Mouse (Mus musculus): ENCODE results near the gene Fbxw21. TPM values are rescaled to one million over a fixed set of nuclear protein-coding genes. Genes with fewer than 3 reads are reported as not detected.
A peak's percentile ranks its signal among the peaks of the same experiment; 100 is the strongest.

Fbxw21 gene
- total RNA-seq, 2 experiments from 2014 or later: not detected

GRCm38 (mm10) chr9:109105011-109105410, 56.8 kb downstream of the Fbxw21 start:
- DNase-seq (ENCODE audit: low spot score in 2 of 2): peak in 1 of 2 experiments; percentile 58
- no peak for TF ChIP-seq CTCF (conservative IDR thresholded peaks at IDR 0.05)
- no peak overlapping the region for H3K4me3 ChIP-seq
- H3K27ac ChIP-seq: peak overlapping the region; percentile 51; the same call in 1 of the 2 replicates

DNA sequence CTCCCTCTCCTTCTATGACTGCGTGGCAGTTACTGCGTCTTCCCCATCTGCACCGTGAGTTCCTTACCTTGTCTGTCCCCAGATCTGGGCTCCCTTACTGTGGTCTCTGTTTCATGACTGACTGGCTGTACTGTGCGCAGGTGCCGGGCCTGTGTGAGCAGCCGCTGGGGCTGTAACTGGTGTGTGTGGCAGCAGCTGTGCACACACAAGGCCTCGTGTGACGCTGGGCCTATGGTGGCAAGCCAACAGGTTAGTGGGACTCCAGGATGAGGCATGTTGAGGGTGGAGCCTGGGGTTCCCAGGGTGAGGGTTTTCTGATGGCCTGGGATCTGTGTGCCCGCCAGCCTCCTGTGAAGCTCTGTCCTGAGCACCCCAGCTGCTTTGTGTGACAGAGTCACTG, 57.8 kb downstream of the Fbxw21 start:
- no peak for TF ChIP-seq CTCF (conservative IDR thresholded peaks at IDR 0.05)
- no peak for DNase-seq (ENCODE audit: low spot score in 2 of 2)
- Histone ChIP-seq H3K27ac (no peak overlapping the region; the same call in 1 of the 2 replicates), H3K4me3 (no peak overlapping the region)

DNA sequence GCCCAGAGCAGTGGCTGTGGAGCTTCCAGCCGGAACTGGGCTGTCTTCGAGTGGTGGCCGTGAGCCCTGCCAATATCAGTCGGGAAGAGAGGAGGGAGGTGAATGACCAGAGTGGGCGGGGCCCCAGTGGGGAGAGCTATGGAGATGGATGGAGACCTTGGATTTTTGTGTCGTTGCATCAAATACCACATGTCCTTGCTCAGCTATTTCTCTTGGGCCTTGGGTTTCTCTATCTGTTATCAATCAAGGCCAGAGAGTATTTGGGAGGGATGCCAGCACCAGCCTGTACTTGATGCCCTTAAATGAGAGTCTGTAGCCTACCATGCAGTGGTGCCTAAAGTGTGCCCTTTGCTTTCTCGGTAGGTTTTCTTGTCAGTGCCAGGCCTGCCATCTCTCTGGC, 58.6 kb downstream of the Fbxw21 start:
- DNase-seq (ENCODE audit: low spot score in 2 of 2): no peak
- no peak overlapping the region for H3K4me3 ChIP-seq
- TF ChIP-seq CTCF (conservative IDR thresholded peaks at IDR 0.05): no peak
- 0 out of 2 replicates have a peak overlapping the region, but pooled peaks have one; percentile 18 for H3K27ac ChIP-seq

DNA sequence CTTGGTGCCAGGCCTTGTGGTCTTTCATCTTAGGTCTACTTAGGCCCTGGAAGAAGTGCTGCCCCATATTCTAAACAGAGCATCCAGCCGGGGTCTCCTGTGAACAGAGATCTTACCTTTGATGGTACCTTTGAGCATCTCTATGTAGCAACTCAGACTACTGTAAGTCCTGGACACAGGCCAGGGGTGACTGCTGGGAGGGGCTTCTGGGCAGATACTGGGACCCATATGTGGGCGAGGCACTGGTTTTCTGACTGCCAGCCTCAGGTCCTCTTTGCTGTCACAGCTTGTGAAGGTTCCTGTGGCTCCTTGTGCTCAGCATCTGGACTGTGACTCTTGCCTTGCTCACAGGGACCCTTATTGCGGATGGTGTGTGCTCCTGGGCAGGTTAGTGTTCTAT, 59.3 kb downstream of the Fbxw21 start:
- H3K27ac ChIP-seq: no peak overlapping the region
- no peak for TF ChIP-seq CTCF (conservative IDR thresholded peaks at IDR 0.05)
- DNase-seq (ENCODE audit: low spot score in 2 of 2): no peak
- H3K4me3 ChIP-seq: no peak overlapping the region

DNA sequence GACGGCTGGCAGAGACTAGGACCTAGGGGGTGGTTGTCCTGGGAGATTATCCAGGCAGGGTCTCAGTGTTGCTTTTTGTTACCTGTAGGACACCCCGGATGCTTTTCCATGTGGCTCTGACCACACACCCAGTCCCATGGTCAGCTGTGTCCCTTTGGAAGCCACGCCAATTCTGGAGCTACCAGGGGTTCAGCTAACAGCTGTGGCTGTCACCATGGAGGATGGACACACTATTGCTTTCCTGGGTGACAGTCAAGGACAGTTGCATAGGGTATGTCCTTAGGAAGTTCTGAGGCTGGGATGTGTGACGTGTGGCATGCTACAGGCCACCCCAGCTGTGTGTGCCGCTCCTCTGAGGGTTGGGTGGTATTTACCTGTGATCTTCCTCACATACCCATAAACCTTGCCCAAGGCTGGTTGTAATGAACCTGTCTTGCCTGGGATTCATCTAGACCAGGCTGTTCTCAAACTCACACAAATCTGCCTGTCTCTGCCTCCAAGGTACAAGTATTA, 59.9 kb downstream of the Fbxw21 start:
- no peak overlapping the region for H3K4me3 ChIP-seq
- no peak for DNase-seq (ENCODE audit: low spot score in 2 of 2)
- TF ChIP-seq CTCF (conservative IDR thresholded peaks at IDR 0.05): no peak
- no peak overlapping the region for H3K27ac ChIP-seq

DNA sequence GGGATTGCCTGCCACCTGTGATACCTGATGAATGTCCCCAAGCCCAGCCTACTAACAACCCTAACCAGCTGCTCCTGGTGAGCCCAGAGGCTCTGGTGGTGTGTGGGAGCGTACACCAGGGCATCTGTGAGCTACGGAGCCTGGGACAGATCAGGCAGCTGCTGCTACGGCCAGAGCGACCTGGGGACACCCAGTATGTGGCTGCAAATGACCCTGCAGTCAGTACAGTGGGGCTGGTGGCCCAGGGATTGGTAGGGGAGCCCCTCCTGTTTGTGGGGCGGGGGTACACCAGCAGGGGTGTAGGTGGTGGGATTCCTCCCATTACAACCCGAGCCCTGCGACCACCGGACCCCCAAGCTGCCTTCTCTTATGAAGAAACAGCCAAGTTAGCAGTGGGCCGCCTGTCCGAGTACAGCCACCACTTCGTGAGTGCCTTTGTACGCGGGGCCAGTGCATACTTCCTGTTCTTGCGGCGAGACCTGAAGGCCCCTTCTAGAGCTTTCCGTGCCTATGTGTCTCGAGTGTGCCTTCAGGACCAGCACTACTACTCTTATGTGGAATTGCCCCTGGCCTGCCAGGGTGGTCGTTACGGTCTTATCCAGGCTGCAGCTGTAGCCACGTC, 61.4 kb downstream of the Fbxw21 start:
- DNase-seq (ENCODE audit: low spot score in 2 of 2): no peak
- no peak overlapping the region for H3K4me3 ChIP-seq
- peak overlapping the region; percentile 39; the same call in 1 of the 2 replicates for H3K27ac ChIP-seq
- no peak for TF ChIP-seq CTCF (conservative IDR thresholded peaks at IDR 0.05)

DNA sequence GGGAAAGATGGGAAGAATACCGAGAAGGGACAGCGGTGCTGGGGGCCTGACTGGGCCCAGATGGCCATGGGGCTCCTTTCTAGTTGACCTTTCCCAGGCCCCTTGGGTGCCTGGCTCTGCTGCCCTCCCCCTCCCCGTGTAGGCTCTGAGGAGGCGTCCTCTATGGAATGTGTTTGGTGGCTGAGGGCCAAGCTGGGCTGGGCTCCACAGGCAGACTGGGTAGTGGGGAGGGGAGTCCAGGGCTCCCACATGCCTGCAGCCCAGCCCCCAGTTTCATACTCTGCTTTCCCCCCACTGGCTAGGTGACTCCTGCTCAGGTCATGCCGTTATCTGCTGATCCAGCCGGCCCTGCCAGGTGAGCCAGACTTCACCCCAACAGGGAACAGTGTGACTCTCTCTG, 62.9 kb downstream of the Fbxw21 start:
- DNase-seq (ENCODE audit: low spot score in 2 of 2): peak; percentile 48 to 49
- TF ChIP-seq CTCF (conservative IDR thresholded peaks at IDR 0.05): no peak
- H3K27ac ChIP-seq: peak overlapping the region; percentile 89
- H3K4me3 ChIP-seq: peak overlapping the region; percentile 35

DNA sequence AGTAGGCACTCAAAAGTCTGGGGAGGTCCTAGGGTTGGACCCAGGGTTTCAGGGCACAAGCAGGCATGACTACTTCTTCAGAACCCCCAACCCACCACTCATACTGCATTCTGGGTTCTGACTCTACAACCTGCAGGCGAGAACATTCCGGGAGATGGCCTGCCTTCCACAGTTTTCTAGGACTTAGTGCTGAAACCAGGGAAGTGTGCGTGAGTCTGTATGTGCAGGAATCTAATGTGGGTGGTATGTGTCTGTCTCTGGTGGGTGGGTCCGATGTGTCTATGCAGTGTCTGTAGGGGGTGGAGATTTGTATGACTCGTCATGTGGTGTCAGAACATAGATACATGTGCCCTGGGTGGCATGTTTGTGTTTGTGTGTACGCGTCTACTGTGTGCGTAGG, 63.5 kb downstream of the Fbxw21 start:
- Histone ChIP-seq H3K27ac (peak overlapping the region; percentile 89), H3K4me3 (peak overlapping the region; percentile 35)
- TF ChIP-seq CTCF (conservative IDR thresholded peaks at IDR 0.05): no peak
- no peak for DNase-seq (ENCODE audit: low spot score in 2 of 2)

GRCm38 (mm10) chr9:109097831-109098230, 64.0 kb downstream of the Fbxw21 start:
- DNase-seq (ENCODE audit: low spot score in 2 of 2): peak; percentile 74 to 89
- Histone ChIP-seq H3K27ac (peak overlapping the region; percentile 91), H3K4me3 (peak overlapping the region; percentile 35)
- TF ChIP-seq CTCF (conservative IDR thresholded peaks at IDR 0.05): peak; percentile 28

DNA sequence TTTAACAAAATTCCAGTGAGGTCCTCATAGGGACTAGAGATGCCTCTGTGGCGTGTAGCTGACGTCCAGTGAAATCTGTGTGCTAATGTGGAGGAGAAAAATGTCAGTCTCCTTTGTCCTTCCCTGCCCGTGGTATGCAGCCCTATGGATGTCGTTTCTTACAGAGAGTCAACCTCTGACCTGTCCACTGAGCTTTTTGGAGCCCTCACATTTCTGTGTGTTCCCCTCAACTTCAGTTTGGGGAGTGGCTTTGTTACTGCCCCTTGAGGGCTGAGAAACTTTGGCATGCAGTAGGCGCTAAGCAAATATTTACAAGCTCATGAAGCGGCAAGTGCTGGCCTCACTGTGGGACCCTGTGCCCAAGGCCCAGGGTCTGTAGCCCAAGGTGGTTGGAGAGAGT, 64.5 kb downstream of the Fbxw21 start:
- Histone ChIP-seq H3K27ac (peak overlapping the region; percentile 91), H3K4me3 (peak overlapping the region; percentile 83)
- TF ChIP-seq CTCF (conservative IDR thresholded peaks at IDR 0.05): no peak
- DNase-seq (ENCODE audit: low spot score in 2 of 2): no peak

GRCm38 (mm10) chr9:109096856-109097255, 65.0 kb downstream of the Fbxw21 start:
- no peak for TF ChIP-seq CTCF (conservative IDR thresholded peaks at IDR 0.05)
- H3K4me3 ChIP-seq: peak overlapping the region; percentile 83
- H3K27ac ChIP-seq: peak overlapping the region; percentile 91
- no peak for DNase-seq (ENCODE audit: low spot score in 2 of 2)

GRCm38 (mm10) chr9:109096251-109096661, 65.6 kb downstream of the Fbxw21 start:
- no peak for DNase-seq (ENCODE audit: low spot score in 2 of 2)
- Histone ChIP-seq H3K27ac (peak overlapping the region; percentile 91), H3K4me3 (peak overlapping the region; percentile 83)
- TF ChIP-seq CTCF (conservative IDR thresholded peaks at IDR 0.05): no peak

DNA sequence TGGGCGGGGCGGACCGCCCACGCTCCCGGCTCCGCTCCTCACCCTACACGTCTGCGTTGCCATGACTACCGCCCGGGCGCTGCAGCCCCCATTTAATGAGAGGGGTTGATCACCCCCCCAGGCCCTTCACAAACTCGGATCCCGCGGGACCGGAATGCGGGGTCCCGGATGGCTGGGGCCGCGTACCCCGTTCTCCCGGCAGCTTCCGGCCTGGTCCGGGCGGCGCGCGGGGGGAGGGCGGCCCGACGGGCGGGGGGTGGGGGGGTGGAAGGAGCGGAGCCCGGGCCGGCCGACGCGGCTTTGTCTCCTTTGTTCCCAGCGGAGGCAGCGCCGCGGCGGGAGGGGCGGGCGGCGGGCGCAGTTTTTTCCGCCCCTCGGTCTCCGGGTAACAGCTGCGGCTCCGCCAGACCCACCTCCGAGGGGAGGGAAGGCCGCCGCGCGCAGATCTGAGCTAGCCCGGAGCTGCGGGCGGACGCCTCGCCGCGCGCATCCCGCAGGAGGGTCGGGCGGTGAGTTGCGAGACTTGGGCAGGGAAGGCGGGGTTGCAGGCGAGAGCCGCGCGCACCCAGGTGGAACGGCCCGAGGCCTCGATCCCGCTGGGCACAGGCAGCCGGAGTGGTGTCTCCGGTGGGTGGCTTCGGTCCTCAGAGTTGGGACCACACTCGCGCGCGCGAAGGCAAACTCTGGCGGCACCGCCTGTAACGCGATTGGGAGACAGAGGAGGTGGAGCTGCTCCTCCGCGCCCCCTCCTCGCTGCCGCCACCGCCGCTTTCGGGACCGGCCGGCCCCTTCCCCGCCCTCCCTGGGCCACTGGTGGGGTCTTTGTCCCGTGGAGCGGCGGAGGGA, 66.5 kb downstream of the Fbxw21 start, which contains the start of gene Plxnb1:
Gene Plxnb1, plus strand, starts transcription at position 253 of the 846 bp plus-strand sequence.
- DNase-seq (ENCODE audit: low spot score in 2 of 2): peak; percentile 66 to 67
- H3K27ac ChIP-seq: peak within 1 kb of the TSS; percentile 91
- TF ChIP-seq CTCF (conservative IDR thresholded peaks at IDR 0.05): no peak
- H3K4me3 ChIP-seq: peak within 1 kb of the TSS; percentile 83

Data from layer of hippocampus, adult 2 months (tissue).